Mouse (Mus musculus): Measurements from ENCODE around the gene Dbnl. TPM values are rescaled to one million over a fixed set of nuclear protein-coding genes. Genes with fewer than 3 reads are reported as not detected.

Gene Dbnl
- polyA plus RNA-seq (2016; fragmentation: Nextera tagmentation; extraction: Ambion mirVana), result 87.0 and 88.0 TPM in 2 replicates

GRCm38 (mm10) chr11:5788056-5789014 is at the start of gene Dbnl:
Gene Dbnl, plus strand, starts transcription at chr11:5788488.
- no peaks in the 10 kb centered on the region for H3K27me3 ChIP-seq (replicated peaks)
- peak; percentile 96 for ATAC-seq (ENCODE audit: insufficient number of reproducible peaks, low FRiP score)

GRCm38 (mm10) chr11:5738888-5739632 is 49.2 kb upstream of the Dbnl start:
- H3K4me3 ChIP-seq, result no peak overlapping the region
- H3K9me3 ChIP-seq (replicated peaks), result no peaks in the 10 kb centered on the region
- peak overlapping the region; percentile 51 for H3K27ac ChIP-seq (ENCODE audit: poor library complexity, severe bottlenecking)
- peak overlapping the region; percentile 26 for H3K4me2 ChIP-seq
- H3K27me3 ChIP-seq (replicated peaks), result no peaks in the 10 kb centered on the region
- 0 out of 2 replicates have a peak overlapping the region, but pooled peaks have one; percentile 51 for H3K9ac ChIP-seq
- H3K36me3 ChIP-seq, result 0 out of 2 replicates have a peak, but pooled peaks cover 4% of the 10 kb centered on the region
- 69% methylated on average over 5 of the region's 5 CpGs for WGBS
- ATAC-seq (ENCODE audit: insufficient number of reproducible peaks, low FRiP score), result no peak
- H3K4me1 ChIP-seq (replicated peaks), result peaks cover 45% of the 10 kb centered on the region

More at GRCm38 (mm10) chr11:5788056-5789014, at the start of gene Dbnl:
- Histone ChIP-seq H3K4me3 (peak within 1 kb of the TSS; percentile 91), H3K27ac (ENCODE audit: poor library complexity, severe bottlenecking) (peak within 1 kb of the TSS; percentile 94), H3K36me3 (peaks cover 24% of the 10 kb centered on the region), H3K9ac (peak within 1 kb of the TSS; percentile 86), H3K4me1 (replicated peaks) (peaks cover 22% of the 10 kb centered on the region), H3K9me3 (replicated peaks) (no peaks in the 10 kb centered on the region), H3K4me2 (peak within 1 kb of the TSS; percentile 83)
- WGBS, result under 1% methylated on average over 74 of the region's 74 CpGs

GRCm38 (mm10) chr11:5739846-5740245 is 48.4 kb upstream of the Dbnl start:
- peak overlapping the region; percentile 69 for H3K27ac ChIP-seq (ENCODE audit: poor library complexity, severe bottlenecking)
- H3K4me3 ChIP-seq, result peak overlapping the region; percentile 71
- peaks cover 37% of the 10 kb centered on the region for H3K4me1 ChIP-seq (replicated peaks)
- 0 out of 2 replicates have a peak, but pooled peaks cover 2% of the 10 kb centered on the region for H3K36me3 ChIP-seq
- no peaks in the 10 kb centered on the region for H3K9me3 ChIP-seq (replicated peaks)
- no peaks in the 10 kb centered on the region for H3K27me3 ChIP-seq (replicated peaks)
- ATAC-seq (ENCODE audit: insufficient number of reproducible peaks, low FRiP score), result no peak
- H3K4me2 ChIP-seq, result peak overlapping the region; percentile 74
- H3K9ac ChIP-seq, result peak overlapping the region; percentile 54
- WGBS, result 58% methylated on average over 3 of the region's 3 CpGs

GRCm38 (mm10) chr11:5740599-5740964 is 47.7 kb upstream of the Dbnl start:
- H3K9ac ChIP-seq, result peak overlapping the region; percentile 91
- peaks cover 29% of the 10 kb centered on the region for H3K4me1 ChIP-seq (replicated peaks)
- ATAC-seq (ENCODE audit: insufficient number of reproducible peaks, low FRiP score), result no peak; the same call in 1 of the 2 replicates
- H3K27me3 ChIP-seq (replicated peaks), result no peaks in the 10 kb centered on the region
- H3K9me3 ChIP-seq (replicated peaks), result no peaks in the 10 kb centered on the region
- no peaks in the 10 kb centered on the region for H3K36me3 ChIP-seq
- H3K4me3 ChIP-seq, result peak overlapping the region; percentile 71
- whole genome bisulfite sequencing, result 1% methylated on average over 26 of the region's 26 CpGs
- peak overlapping the region; percentile 74 for H3K4me2 ChIP-seq
- H3K27ac ChIP-seq (ENCODE audit: poor library complexity, severe bottlenecking), result peak overlapping the region; percentile 89

- Histone ChIP-seq H3K27me3 (replicated peaks) (no peaks in the 10 kb centered on the region), H3K9me3 (replicated peaks) (no peaks in the 10 kb centered on the region), H3K9ac (peak overlapping the region; percentile 91), H3K27ac (ENCODE audit: poor library complexity, severe bottlenecking) (peak overlapping the region; percentile 89), H3K36me3 (no peaks in the 10 kb centered on the region), H3K4me1 (replicated peaks) (peaks cover 28% of the 10 kb centered on the region), H3K4me2 (peak overlapping the region; percentile 74), H3K4me3 (peak overlapping the region; percentile 71)
- under 1% methylated on average over 42 of the region's 50 CpGs for WGBS
- peak; percentile 95 for ATAC-seq (ENCODE audit: insufficient number of reproducible peaks, low FRiP score)
Observed at GRCm38 (mm10) chr11:5740965-5741627, 47.2 kb upstream of the Dbnl start.

GRCm38 (mm10) chr11:5742106-5742505 is 46.2 kb upstream of the Dbnl start:
- Histone ChIP-seq H3K4me1 (replicated peaks) (peaks cover 24% of the 10 kb centered on the region), H3K27me3 (replicated peaks) (no peaks in the 10 kb centered on the region), H3K4me3 (no peak overlapping the region), H3K9me3 (replicated peaks) (0 out of 2 replicates have a peak, but pooled peaks cover 2% of the 10 kb centered on the region), H3K27ac (ENCODE audit: poor library complexity, severe bottlenecking) (no peak overlapping the region), H3K4me2 (no peak overlapping the region), H3K36me3 (0 out of 2 replicates have a peak, but pooled peaks cover 3% of the 10 kb centered on the region), H3K9ac (no peak overlapping the region)
- ATAC-seq (ENCODE audit: insufficient number of reproducible peaks, low FRiP score), result no peak
- WGBS, result 68% methylated on average over 7 of the region's 7 CpGs

- H3K9ac ChIP-seq, result no peak overlapping the region
- H3K4me1 ChIP-seq (replicated peaks), result peaks cover 2% of the 10 kb centered on the region
- H3K4me3 ChIP-seq, result no peak overlapping the region
- ATAC-seq (ENCODE audit: insufficient number of reproducible peaks, low FRiP score), result no peak
- H3K27ac ChIP-seq (ENCODE audit: poor library complexity, severe bottlenecking), result no peak overlapping the region
- peaks cover 2% of the 10 kb centered on the region; the same call in 1 of the 2 replicates for H3K9me3 ChIP-seq (replicated peaks)
- H3K27me3 ChIP-seq (replicated peaks), result no peaks in the 10 kb centered on the region
- H3K4me2 ChIP-seq, result no peak overlapping the region
- WGBS, result 90% methylated on average over 2 of the region's 2 CpGs
- peaks cover 9% of the 10 kb centered on the region; the same call in 1 of the 2 replicates for H3K36me3 ChIP-seq
Observed at GRCm38 (mm10) chr11:5744951-5745350, 43.3 kb upstream of the Dbnl start.

GRCm38 (mm10) chr11:5753755-5754154 is 34.5 kb upstream of the Dbnl start:
- no peak overlapping the region for H3K4me2 ChIP-seq
- ATAC-seq (ENCODE audit: insufficient number of reproducible peaks, low FRiP score), result no peak
- H3K9ac ChIP-seq, result no peak overlapping the region
- H3K4me3 ChIP-seq, result no peak overlapping the region
- peaks cover 8% of the 10 kb centered on the region; the same call in 1 of the 2 replicates for H3K9me3 ChIP-seq (replicated peaks)
- H3K27ac ChIP-seq (ENCODE audit: poor library complexity, severe bottlenecking), result no peak overlapping the region
- peaks cover 31% of the 10 kb centered on the region for H3K36me3 ChIP-seq
- H3K27me3 ChIP-seq (replicated peaks), result no peaks in the 10 kb centered on the region
- WGBS, result 80% methylated on average over 2 of the region's 2 CpGs
- H3K4me1 ChIP-seq (replicated peaks), result peaks cover 5% of the 10 kb centered on the region; the same call in 1 of the 2 replicates

GRCm38 (mm10) chr11:5761820-5762632 is 26.3 kb upstream of the Dbnl start, which contains the start of gene Urgcp:
Gene Urgcp, minus strand, starts transcription at chr11:5762376.
- H3K27me3 ChIP-seq (replicated peaks), result no peaks in the 10 kb centered on the region
- H3K27ac ChIP-seq (ENCODE audit: poor library complexity, severe bottlenecking), result peak within 1 kb of the TSS; percentile 95
- no peaks in the 10 kb centered on the region for H3K9me3 ChIP-seq (replicated peaks)
- peaks cover 11% of the 10 kb centered on the region for H3K36me3 ChIP-seq
- under 1% methylated on average over 68 of the region's 68 CpGs for WGBS
- H3K4me1 ChIP-seq (replicated peaks), result peaks cover 13% of the 10 kb centered on the region
- peak; percentile 99 for ATAC-seq (ENCODE audit: insufficient number of reproducible peaks, low FRiP score)
- peak within 1 kb of the TSS; percentile 85 for H3K4me2 ChIP-seq
- H3K9ac ChIP-seq, result peak within 1 kb of the TSS; percentile 97
- H3K4me3 ChIP-seq, result peak within 1 kb of the TSS; percentile 81

- Histone ChIP-seq H3K4me2 (peak overlapping the region; percentile 85), H3K4me1 (replicated peaks) (peaks cover 13% of the 10 kb centered on the region), H3K27me3 (replicated peaks) (no peaks in the 10 kb centered on the region), H3K36me3 (peaks cover 8% of the 10 kb centered on the region), H3K9me3 (replicated peaks) (no peaks in the 10 kb centered on the region), H3K27ac (ENCODE audit: poor library complexity, severe bottlenecking) (peak overlapping the region; percentile 95; the same call in 1 of the 2 replicates), H3K4me3 (peak overlapping the region; percentile 81), H3K9ac (peak overlapping the region; percentile 97)
- no peak for ATAC-seq (ENCODE audit: insufficient number of reproducible peaks, low FRiP score)
- whole genome bisulfite sequencing, result 16% methylated on average over 6 of the region's 6 CpGs
Observed at GRCm38 (mm10) chr11:5762633-5762982, 25.7 kb upstream of the Dbnl start.
